Mouse (Mus musculus) neural tube, embryonic 13.5 days (tissue): Measurements from ENCODE around the gene Fam8a1. TPM values are rescaled to one million over a fixed set of nuclear protein-coding genes. Genes with fewer than 3 reads are reported as not detected.

Source experiments
- ATAC-seq: fragments of 200-750 bp; cut with Nextera tagmentation; 2 replicates; pipeline ENCODE4 v1.8.0; 2017; ENCODE audit warnings: low read depth, mild to moderate bottlenecking, moderate TSS enrichment, moderate library complexity
- H3K27ac ChIP-seq: fragments of 300-500 bp; sonication (generic); replicated peaks from 2 replicates; pipeline ENCODE4 v1.5.1; 2015; ENCODE audit warnings: moderate library complexity, mild to moderate bottlenecking, inconsistent platforms
- H3K27me3 ChIP-seq: fragments of 300-500 bp; sonication (generic); 2 replicates; pipeline ENCODE4 v1.6.1; 2015; ENCODE audit warnings: mild to moderate bottlenecking, inconsistent platforms
- H3K36me3 ChIP-seq: fragments of 300-500 bp; sonication (generic); 2 replicates; pipeline ENCODE4 v1.6.1; 2015; ENCODE audit warnings: mild to moderate bottlenecking, inconsistent platforms
- H3K4me1 ChIP-seq: fragments of 300-500 bp; sonication (generic); replicated peaks from 2 replicates; pipeline ENCODE4 v1.6.1; 2015; ENCODE audit warnings: inconsistent platforms
- H3K4me2 ChIP-seq: fragments of 300-500 bp; sonication (generic); 2 replicates; pipeline ENCODE4 v1.6.1; 2015; ENCODE audit warnings: inconsistent platforms, mild to moderate bottlenecking, moderate library complexity
- H3K4me3 ChIP-seq: fragments of 300-500 bp; sonication (generic); 2 replicates; pipeline ENCODE4 v1.5.1; 2015; ENCODE audit warnings: mild to moderate bottlenecking, inconsistent platforms
- H3K9ac ChIP-seq: fragments of 300-500 bp; sonication (generic); 2 replicates; pipeline ENCODE4 v1.6.1; 2015; ENCODE audit warnings: moderate library complexity, mild to moderate bottlenecking, inconsistent platforms
- H3K9me3 ChIP-seq: fragments of 300-500 bp; sonication (generic); 2 replicates; pipeline ENCODE4 v1.6.1; 2016; ENCODE audit warnings: inconsistent platforms
- WGBS: fragments of 180-500 bp; shearing (Covaris S2); methylation state at CpG from one replicate; pipeline ENCODE4 v1.1.7; 2015; 5-methylcytosine and 5-hydroxymethylcytosine counted together
- polyA plus RNA-seq: library from polyadenylated mRNA; unstranded; fragments of >200 nt; fragmentation: Nextera tagmentation; extraction: Ambion mirVana; gene quantifications from 2 replicates; pipeline ENCODE4 v1.2.1, GENCODE M21; 2015

Fam8a1 gene
- polyA plus RNA-seq: 14.7 and 15.7 TPM in 2 replicates

DNA sequence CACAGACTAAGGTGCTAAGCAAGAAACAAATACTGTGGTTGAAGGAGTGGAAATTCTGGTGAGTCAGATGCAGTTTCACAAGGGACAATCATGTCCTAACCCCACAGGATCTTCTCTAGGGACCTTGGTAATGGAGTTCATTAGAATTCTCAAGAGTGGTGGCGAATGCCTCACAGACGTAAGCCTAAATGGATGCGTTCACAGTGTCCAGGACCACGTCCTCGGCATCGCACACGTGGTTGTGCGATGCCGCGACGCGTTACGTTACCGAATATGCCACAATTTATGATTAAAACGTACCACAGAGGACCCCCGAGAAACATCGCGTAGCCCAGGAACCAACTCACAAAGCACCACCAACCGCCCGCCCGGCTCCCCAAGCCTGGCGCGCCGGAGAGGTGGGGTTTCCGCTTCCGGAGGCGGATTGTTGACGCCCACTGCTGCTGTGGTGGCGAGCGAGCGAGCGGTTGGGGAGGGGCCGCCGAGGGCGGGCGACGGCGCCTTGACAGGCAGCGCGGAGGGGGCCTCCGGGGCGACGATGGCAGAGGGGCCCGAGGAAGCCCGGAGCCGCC lies at the start of gene Fam8a1:
TSS of gene Fam8a1 (plus strand) at position 475 of the 572 bp plus-strand sequence.
- Histone ChIP-seq H3K9ac (peak within 1 kb of the TSS; percentile 94), H3K4me3 (peak within 1 kb of the TSS; percentile 95), H3K27me3 (0 out of 2 replicates have a peak, but pooled peaks cover 4% of the 10 kb centered on the region), H3K4me1 (peaks cover 22% of the 10 kb centered on the region), H3K36me3 (peaks cover 29% of the 10 kb centered on the region), H3K27ac (peak within 1 kb of the TSS; percentile 89), H3K4me2 (peak within 1 kb of the TSS; percentile 79), H3K9me3 (no peaks in the 10 kb centered on the region)
- WGBS: under 1% methylated on average over 46 of the region's 46 CpGs
- peak; percentile 97 for ATAC-seq

- 53% methylated on average over 11 of the region's 11 CpGs for WGBS
- Histone ChIP-seq H3K9ac (no peak overlapping the region), H3K27me3 (no peaks in the 10 kb centered on the region), H3K4me3 (no peak overlapping the region), H3K4me2 (peak overlapping the region; percentile 13; the same call in 1 of the 2 replicates), H3K36me3 (no peaks in the 10 kb centered on the region), H3K27ac (no peak overlapping the region), H3K4me1 (peaks cover 7% of the 10 kb centered on the region), H3K9me3 (0 out of 2 replicates have a peak, but pooled peaks cover 3% of the 10 kb centered on the region)
- ATAC-seq: no peak
Measured at GRCm38 (mm10) chr13:46619633-46620032, 49.7 kb upstream of the Fam8a1 start.

DNA sequence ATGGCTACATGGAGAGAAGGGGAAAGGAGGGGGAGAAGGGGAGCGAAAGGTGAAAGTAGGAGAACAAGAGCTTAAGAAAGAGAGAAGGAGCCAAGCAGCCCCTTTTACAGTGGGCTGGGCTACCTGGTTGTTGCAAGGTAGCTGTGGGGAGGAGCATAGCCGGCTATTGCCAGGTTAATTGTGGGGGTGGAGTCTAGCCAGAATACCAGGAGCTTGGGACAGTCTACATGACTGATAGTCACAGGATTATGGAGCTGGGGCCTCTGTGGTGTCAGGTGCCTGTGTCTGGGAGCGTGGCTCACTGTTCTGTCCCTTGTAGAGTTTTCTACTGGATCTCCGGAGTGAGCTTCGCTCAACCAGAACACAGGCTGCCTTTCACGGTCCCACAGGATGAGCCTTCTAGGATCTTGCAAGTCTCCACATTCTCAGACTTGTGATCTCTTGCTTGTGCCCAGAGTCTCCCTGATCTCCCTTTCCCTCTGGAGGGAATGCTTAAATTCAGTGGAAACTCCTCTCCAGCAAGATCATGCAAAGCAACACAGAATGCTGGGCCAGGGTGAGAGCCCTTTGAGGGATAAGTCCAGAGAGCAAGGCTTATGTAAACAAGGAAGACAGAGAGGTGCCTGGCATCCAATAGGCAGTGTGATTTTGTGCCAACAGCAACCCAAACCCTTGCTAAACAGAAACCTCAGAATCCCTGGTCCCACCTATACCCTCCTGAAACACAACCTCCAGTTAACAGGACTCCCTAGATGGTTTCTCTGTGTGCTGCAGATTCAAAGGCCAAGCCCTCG lies 48.2 kb upstream of the Fam8a1 start:
- ATAC-seq: no peak
- Histone ChIP-seq H3K27me3 (no peaks in the 10 kb centered on the region), H3K4me3 (no peak overlapping the region), H3K36me3 (no peaks in the 10 kb centered on the region), H3K9me3 (0 out of 2 replicates have a peak, but pooled peaks cover 3% of the 10 kb centered on the region), H3K27ac (no peak overlapping the region), H3K4me2 (no peak overlapping the region), H3K9ac (no peak overlapping the region), H3K4me1 (peaks cover 7% of the 10 kb centered on the region)
- WGBS: 86% methylated on average over 7 of the region's 7 CpGs

DNA sequence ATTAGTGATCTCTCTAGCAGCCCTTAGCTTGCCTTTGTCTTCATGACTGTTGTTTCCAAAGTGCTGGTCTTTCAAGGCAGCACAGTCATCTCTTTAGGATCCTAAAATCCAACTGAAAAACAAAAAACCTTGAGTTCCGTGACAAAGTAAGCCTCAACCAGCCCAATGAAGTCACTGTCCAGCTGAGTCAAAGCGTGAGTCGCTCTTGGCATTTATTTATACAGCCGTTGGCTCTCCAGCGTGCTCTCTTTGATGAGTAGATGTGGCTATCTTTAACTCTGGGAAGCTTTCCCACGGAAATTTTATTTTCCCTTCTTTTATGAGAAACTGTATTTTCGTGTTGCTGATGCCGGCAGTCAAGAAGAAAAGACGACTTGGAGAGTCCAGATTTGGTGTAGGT lies 42.7 kb upstream of the Fam8a1 start:
- Histone ChIP-seq H3K36me3 (no peaks in the 10 kb centered on the region), H3K27me3 (no peaks in the 10 kb centered on the region), H3K27ac (no peak overlapping the region), H3K9ac (no peak overlapping the region), H3K9me3 (0 out of 2 replicates have a peak, but pooled peaks cover 3% of the 10 kb centered on the region), H3K4me1 (0 out of 2 replicates have a peak, but pooled peaks cover 4% of the 10 kb centered on the region), H3K4me2 (no peak overlapping the region), H3K4me3 (no peak overlapping the region)
- no peak for ATAC-seq
- WGBS: 85% methylated on average over 9 of the region's 9 CpGs

GRCm38 (mm10) chr13:46627841-46628240 lies 41.5 kb upstream of the Fam8a1 start:
- H3K4me1 ChIP-seq: 0 out of 2 replicates have a peak, but pooled peaks cover 7% of the 10 kb centered on the region
- ATAC-seq: no peak
- no peaks in the 10 kb centered on the region for H3K36me3 ChIP-seq
- H3K4me3 ChIP-seq: no peak overlapping the region
- no peak overlapping the region for H3K9ac ChIP-seq
- H3K9me3 ChIP-seq: 0 out of 2 replicates have a peak, but pooled peaks cover 3% of the 10 kb centered on the region
- no peak overlapping the region for H3K4me2 ChIP-seq
- H3K27me3 ChIP-seq: no peaks in the 10 kb centered on the region
- WGBS: 83% methylated on average over 10 of the region's 10 CpGs
- H3K27ac ChIP-seq: no peak overlapping the region

GRCm38 (mm10) chr13:46629391-46629790 lies 39.9 kb upstream of the Fam8a1 start:
- peaks cover 22% of the 10 kb centered on the region for H3K4me1 ChIP-seq
- H3K9me3 ChIP-seq: no peaks in the 10 kb centered on the region
- no peak overlapping the region for H3K9ac ChIP-seq
- H3K4me2 ChIP-seq: no peak overlapping the region
- WGBS: 82% methylated on average over 6 of the region's 6 CpGs
- no peaks in the 10 kb centered on the region for H3K36me3 ChIP-seq
- no peaks in the 10 kb centered on the region for H3K27me3 ChIP-seq
- H3K4me3 ChIP-seq: no peak overlapping the region
- ATAC-seq: no peak
- H3K27ac ChIP-seq: no peak overlapping the region

GRCm38 (mm10) chr13:46632796-46633195 lies 36.5 kb upstream of the Fam8a1 start:
- peaks cover 4% of the 10 kb centered on the region; the same call in 1 of the 2 replicates for H3K36me3 ChIP-seq
- no peak overlapping the region for H3K4me2 ChIP-seq
- 0 out of 2 replicates have a peak, but pooled peaks cover 2% of the 10 kb centered on the region for H3K9me3 ChIP-seq
- H3K27me3 ChIP-seq: no peaks in the 10 kb centered on the region
- 0 out of 2 replicates have a peak overlapping the region, but pooled peaks have one; percentile 15 for H3K27ac ChIP-seq
- WGBS: 63% methylated on average over 4 of the region's 4 CpGs
- no peak overlapping the region for H3K4me3 ChIP-seq
- H3K9ac ChIP-seq: no peak overlapping the region
- ATAC-seq: no peak
- peaks cover 23% of the 10 kb centered on the region for H3K4me1 ChIP-seq

DNA sequence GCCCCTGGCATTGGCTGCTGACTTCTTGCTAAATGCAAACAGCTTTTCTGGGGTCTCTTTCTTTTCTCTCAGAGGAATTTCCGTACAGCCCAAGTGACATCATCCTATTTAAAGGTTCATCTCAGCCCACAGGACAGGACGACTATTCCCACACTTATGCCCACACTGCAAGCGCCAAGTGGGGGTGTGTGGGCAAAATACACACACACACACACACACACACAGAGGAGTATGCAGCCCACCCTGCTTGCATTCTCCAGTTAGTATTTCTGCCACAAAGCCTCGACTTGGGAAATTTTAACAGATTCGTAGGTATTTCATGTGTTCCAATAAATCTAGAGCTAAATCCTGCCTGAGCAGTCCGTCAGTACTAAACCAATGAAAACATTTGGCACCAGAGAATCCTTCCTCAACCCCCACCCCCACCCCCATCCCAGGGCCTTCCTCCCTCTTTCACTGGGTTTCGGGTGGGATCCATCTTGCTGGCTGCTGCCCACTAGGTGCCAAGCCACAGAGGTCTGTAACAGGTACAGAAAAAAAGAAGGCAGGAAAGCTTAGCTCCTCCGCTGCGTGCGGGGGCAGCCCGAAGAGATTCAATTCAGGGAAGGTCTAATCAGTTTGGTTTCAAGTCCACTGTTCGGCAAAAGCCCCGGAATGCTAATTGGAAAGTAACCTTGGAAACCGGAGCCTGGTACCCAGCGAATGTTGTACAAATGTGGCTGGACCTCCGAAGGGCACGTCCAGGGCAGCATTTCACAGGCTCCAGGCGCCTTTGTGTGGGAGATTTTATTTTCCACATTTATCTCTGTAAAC lies 35.8 kb upstream of the Fam8a1 start:
- Histone ChIP-seq H3K9me3 (0 out of 2 replicates have a peak, but pooled peaks cover 3% of the 10 kb centered on the region), H3K4me2 (peak overlapping the region; percentile 47), H3K4me3 (peak overlapping the region; percentile 18; the same call in 1 of the 2 replicates), H3K4me1 (peaks cover 23% of the 10 kb centered on the region), H3K27ac (peak overlapping the region; percentile 79), H3K9ac (peak overlapping the region; percentile 56), H3K36me3 (peaks cover 4% of the 10 kb centered on the region; the same call in 1 of the 2 replicates), H3K27me3 (no peaks in the 10 kb centered on the region)
- ATAC-seq: peak; percentile 89
- 22% methylated on average over 18 of the region's 18 CpGs for WGBS

DNA sequence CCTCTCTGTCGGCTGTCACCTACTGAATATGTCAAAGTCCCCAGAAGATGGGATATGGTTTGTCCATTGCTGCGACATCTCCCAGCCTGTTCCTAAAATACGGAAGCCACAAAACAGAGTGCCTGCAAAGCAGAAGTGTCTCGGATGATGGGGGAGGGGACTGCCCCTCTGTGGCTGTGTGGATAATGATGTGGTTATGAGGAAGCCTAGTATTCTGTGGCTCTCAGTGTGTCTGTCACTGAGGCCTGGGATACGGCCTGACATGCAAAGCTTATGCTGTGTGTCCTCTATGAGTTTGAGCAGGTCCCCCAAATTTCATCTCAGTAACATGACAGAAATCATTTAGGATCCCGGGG lies 35.2 kb upstream of the Fam8a1 start:
- Histone ChIP-seq H3K9me3 (0 out of 2 replicates have a peak, but pooled peaks cover 3% of the 10 kb centered on the region), H3K36me3 (peaks cover 4% of the 10 kb centered on the region; the same call in 1 of the 2 replicates), H3K27me3 (no peaks in the 10 kb centered on the region), H3K4me1 (peaks cover 23% of the 10 kb centered on the region), H3K27ac (peak overlapping the region; percentile 79), H3K4me2 (peak overlapping the region; percentile 47), H3K4me3 (no peak overlapping the region), H3K9ac (0 out of 2 replicates have a peak overlapping the region, but pooled peaks have one; percentile 39)
- 31% methylated on average over 6 of the region's 6 CpGs for WGBS
- ATAC-seq: peak; percentile 83

DNA sequence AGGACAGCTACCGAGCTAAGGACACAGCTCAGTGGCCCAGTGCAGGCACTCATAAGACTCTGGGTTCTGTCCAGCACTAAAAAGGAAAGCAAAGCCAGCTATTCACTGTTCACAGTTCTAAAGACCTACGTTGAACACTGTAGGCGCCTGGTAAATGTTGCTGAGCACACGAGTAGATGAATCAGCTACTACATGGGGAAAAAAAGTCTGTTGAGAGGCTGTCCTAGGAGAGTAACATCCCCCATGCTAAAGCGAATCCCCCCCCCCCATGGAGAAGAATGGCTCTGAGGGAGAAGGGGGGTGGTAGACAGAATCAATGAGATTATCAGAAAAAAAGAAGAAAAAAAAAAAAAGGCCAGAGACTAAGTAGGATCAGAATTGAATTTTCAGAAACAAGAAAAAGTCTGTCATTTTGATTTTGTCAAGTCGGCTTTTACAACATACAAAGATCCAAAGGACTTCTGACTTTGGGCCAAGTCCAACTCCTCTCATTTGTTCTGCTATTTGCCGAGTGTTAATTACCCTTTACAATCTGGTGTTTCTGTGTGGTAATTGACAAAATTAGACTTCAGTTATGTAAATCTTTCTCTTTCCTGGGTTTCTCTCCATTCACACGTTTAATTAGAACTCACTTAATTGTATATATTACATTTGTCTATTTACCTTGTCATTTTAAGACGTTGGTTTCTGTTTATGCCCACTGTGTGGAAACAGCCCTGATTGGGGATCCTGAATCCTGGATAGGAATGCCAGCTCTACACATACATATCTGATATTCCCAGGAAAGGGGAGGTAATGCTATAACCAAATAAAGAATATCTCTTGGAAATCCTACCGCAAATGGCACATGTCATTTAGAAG lies 28.5 kb upstream of the Fam8a1 start:
- no peak overlapping the region for H3K4me3 ChIP-seq
- peaks cover 4% of the 10 kb centered on the region; the same call in 1 of the 2 replicates for H3K36me3 ChIP-seq
- H3K27ac ChIP-seq: no peak overlapping the region
- 87% methylated on average over 10 of the region's 10 CpGs for WGBS
- H3K27me3 ChIP-seq: no peaks in the 10 kb centered on the region
- H3K9ac ChIP-seq: no peak overlapping the region
- H3K4me2 ChIP-seq: no peak overlapping the region
- H3K9me3 ChIP-seq: peaks cover 10% of the 10 kb centered on the region
- no peak for ATAC-seq
- H3K4me1 ChIP-seq: no peaks in the 10 kb centered on the region

DNA sequence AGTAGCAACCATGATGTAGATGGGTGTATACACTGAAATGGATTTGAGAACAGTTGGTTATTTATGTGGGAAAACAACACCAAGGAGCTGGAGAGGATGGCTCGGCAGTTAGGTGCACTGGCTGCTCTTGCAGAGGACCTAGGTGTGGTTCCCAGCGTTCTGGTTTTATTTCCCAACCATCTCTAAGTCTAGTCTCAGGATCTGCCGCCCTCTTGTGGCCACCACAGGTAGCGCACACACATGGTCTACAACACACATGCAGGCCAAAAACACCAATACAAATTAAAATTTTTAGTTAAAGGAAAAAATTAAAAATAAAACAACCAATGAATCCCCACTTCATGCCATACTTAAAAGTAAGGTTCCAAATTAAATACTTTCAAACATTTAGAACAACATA lies 27.0 kb upstream of the Fam8a1 start:
- no peak overlapping the region for H3K27ac ChIP-seq
- H3K4me2 ChIP-seq: no peak overlapping the region
- no peaks in the 10 kb centered on the region for H3K4me1 ChIP-seq
- H3K36me3 ChIP-seq: no peaks in the 10 kb centered on the region
- H3K9me3 ChIP-seq: peaks cover 10% of the 10 kb centered on the region
- no peak overlapping the region for H3K9ac ChIP-seq
- WGBS: 87% methylated on average over 4 of the region's 4 CpGs
- no peak for ATAC-seq
- H3K4me3 ChIP-seq: no peak overlapping the region
- H3K27me3 ChIP-seq: no peaks in the 10 kb centered on the region
